Mouse (Mus musculus): ENCODE results near the gene Olfr1348. TPM values are rescaled to one million over a fixed set of nuclear protein-coding genes. Genes with fewer than 3 reads are reported as not detected.
"Not testable (repeated sequence)": the region's sequence is repeated elsewhere in the genome, so short reads cannot be mapped to it uniquely, and the experiment has no call there.

Gene Olfr1348
- polyA plus RNA-seq (2015; fragmentation: Nextera tagmentation; extraction: Ambion mirVana), result not detected in 2 replicates

DNA sequence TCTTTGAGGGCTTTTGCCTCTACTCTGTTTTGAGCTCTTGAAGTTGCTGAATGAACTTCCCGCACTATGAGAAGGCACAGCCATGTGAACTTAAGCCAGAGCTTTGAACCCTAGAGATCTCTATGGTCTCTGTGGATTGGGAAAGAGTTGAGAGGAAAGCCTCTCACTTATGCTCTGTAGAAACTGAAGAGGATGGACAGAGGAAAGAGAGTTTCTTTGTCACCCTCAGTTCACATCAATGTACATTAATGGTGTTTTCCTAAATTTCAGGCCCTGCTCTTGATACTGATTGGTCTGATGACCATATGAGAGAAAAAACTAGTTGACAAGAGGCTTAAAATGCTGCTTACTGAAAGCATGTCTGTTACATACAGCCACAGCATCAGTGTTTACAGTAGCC is at the start of gene Olfr1348:
Gene Olfr1348 (minus strand): TSS at position 101 of the 400 bp plus-strand sequence.
- Histone ChIP-seq H3K4me3 (replicated peaks) (no peak within 1 kb of the TSS), H3K4me2 (replicated peaks) (no peak within 1 kb of the TSS), H3K4me1 (replicated peaks) (no peaks in the 10 kb centered on the region), H3K27me3 (no peaks in the 10 kb centered on the region), H3K36me3 (no peaks in the 10 kb centered on the region), H3K9me3 (0 out of 2 replicates have a peak, but pooled peaks cover 6% of the 10 kb centered on the region), H3K27ac (no peak within 1 kb of the TSS), H3K9ac (replicated peaks) (no peak within 1 kb of the TSS)
- ATAC-seq, result no peak
- 100% methylated on average over 1 of the region's 1 CpGs for WGBS

DNA sequence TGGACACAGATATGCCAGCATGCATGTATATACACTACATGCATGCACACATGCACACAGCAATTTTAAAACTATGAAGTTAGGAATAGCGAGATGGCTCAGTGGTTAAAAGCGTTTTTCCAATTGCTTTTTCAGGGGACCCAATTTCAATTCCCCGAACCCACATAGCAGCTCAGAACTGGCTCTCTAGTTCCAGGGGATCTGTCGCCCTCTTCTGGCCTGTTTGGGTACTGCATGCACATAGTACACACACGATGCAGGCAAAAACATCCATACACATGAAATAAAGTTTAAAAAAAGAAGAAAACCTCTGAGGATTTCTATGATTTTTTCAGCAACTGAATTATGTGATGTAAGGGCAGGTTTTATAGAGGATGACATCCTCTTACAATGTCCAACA is 17.6 kb upstream of the Olfr1348 start:
- Histone ChIP-seq H3K27me3 (no peaks in the 10 kb centered on the region), H3K36me3 (no peaks in the 10 kb centered on the region), H3K4me2 (replicated peaks) (no peak overlapping the region), H3K4me3 (replicated peaks) (no peak overlapping the region), H3K27ac (no peak overlapping the region), H3K9ac (replicated peaks) (no peak overlapping the region), H3K9me3 (peaks cover 2% of the 10 kb centered on the region), H3K4me1 (replicated peaks) (no peaks in the 10 kb centered on the region)
- ATAC-seq, result no peak
- 67% methylated on average over 5 of the region's 5 CpGs for WGBS

DNA sequence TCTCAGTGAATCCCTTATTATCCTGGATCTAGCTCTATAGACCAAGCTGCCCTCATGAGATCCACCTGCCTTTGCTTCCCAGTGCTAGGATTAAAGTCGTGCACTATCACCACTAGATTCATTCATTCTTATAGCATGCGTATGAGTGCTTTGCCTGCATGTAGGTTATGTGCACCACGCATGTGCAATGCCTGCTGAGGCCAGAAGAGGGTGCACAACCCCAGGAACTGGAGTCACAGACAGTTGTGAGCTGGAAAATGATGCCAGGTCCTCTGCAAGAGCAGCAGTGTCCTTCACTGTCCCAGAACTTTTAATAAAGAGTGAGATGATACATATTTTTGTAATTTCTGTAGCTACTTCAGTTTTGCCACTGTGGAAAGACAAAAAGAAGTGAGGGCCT is 16.5 kb upstream of the Olfr1348 start:
- peaks cover 7% of the 10 kb centered on the region for H3K9me3 ChIP-seq
- no peaks in the 10 kb centered on the region for H3K27me3 ChIP-seq
- no peak overlapping the region for H3K4me2 ChIP-seq (replicated peaks)
- H3K4me3 ChIP-seq (replicated peaks), result no peak overlapping the region
- no peaks in the 10 kb centered on the region for H3K4me1 ChIP-seq (replicated peaks)
- H3K9ac ChIP-seq (replicated peaks), result no peak overlapping the region
- no peak for ATAC-seq
- H3K27ac ChIP-seq, result no peak overlapping the region
- no peaks in the 10 kb centered on the region for H3K36me3 ChIP-seq
- 65% methylated on average over 3 of the region's 3 CpGs for WGBS

DNA sequence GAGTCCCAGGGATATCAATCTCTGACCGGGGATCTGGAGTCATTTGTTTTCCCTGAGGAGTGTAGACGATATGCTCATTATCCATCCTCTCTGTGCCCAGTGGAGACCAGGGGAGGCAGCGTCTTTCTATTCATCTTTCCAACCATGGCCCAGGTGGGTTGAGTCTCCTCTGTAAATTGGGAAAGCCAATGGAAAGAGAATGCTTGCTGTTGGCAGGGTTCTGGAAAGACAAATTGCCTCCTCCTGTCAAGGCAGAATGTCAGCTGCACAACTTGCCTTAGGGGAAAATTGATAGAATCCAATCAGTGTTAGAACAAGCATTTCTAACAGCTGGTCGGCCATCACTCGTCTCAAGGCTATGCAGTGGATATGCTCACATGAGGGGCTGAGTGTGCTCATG is 14.3 kb upstream of the Olfr1348 start, which contains the start of gene Olfr1349:
Gene Olfr1349 (minus strand): TSS at position 101 of the 400 bp plus-strand sequence.
- H3K27me3 ChIP-seq, result no peaks in the 10 kb centered on the region
- H3K4me2 ChIP-seq (replicated peaks), result no peak within 1 kb of the TSS

DNA sequence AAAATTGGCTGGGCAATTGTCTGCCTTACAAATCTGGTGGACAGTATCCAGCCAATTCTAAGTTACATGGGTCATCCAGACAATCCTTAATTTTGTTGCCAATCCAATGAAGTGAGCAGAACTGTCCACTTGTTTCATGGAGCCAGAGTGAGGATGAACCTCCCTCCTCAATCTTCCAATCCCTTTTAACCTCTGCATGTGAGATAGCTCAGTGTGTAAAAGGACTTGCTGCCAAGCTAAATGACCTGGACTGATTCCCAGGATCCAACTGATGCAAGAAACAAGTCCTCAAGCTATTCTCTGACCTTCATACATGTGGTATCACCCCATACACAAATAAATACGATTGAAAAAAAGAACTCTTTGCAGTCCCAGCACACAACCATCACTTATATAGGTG is 13.1 kb upstream of the Olfr1348 start:
- H3K36me3 ChIP-seq, result no peaks in the 10 kb centered on the region
- ATAC-seq, result no peak
- H3K9me3 ChIP-seq, result peaks cover 13% of the 10 kb centered on the region
- H3K27me3 ChIP-seq, result no peaks in the 10 kb centered on the region
- H3K4me3 ChIP-seq (replicated peaks), result no peak overlapping the region
- no peak overlapping the region for H3K9ac ChIP-seq (replicated peaks)
- WGBS, result 32% methylated on average over 1 of the region's 1 CpGs
- H3K4me2 ChIP-seq (replicated peaks), result no peak overlapping the region
- no peaks in the 10 kb centered on the region for H3K4me1 ChIP-seq (replicated peaks)
- no peak overlapping the region for H3K27ac ChIP-seq

More for the DNA sequence above, 14.3 kb upstream of the Olfr1348 start, which contains the start of gene Olfr1349:
- Histone ChIP-seq H3K36me3 (no peaks in the 10 kb centered on the region), H3K4me1 (replicated peaks) (no peaks in the 10 kb centered on the region), H3K27ac (no peak within 1 kb of the TSS), H3K9me3 (peaks cover 15% of the 10 kb centered on the region), H3K4me3 (replicated peaks) (no peak within 1 kb of the TSS), H3K9ac (replicated peaks) (no peak within 1 kb of the TSS)
- WGBS, result 87% methylated on average over 5 of the region's 5 CpGs
- no peak for ATAC-seq

DNA sequence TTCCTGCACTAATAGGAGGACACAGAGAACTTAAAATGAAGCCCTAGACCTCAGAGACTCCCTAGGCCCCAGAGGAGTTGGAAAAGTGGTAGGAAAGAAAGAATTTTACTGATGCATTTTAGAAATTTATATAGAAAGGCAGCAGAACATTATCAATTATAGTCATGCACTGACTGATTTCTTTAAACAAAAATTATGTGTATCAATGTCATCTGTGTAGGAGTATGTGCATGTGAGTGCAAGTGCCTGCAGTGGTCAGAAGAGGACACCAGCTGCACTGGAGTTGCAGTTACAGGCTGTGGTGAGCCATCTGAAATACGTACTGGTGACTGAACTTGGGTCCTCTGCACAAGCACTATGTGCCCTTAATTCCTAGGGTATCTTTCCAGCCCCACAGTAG is 8.9 kb downstream of the Olfr1348 start, which contains the start of gene Olfr1347:
Gene Olfr1347 (minus strand): TSS at position 101 of the 400 bp plus-strand sequence.
- H3K4me1 ChIP-seq (replicated peaks), result no peaks in the 10 kb centered on the region
- H3K9ac ChIP-seq (replicated peaks), result no peak within 1 kb of the TSS
- H3K4me3 ChIP-seq (replicated peaks), result no peak within 1 kb of the TSS
- H3K4me2 ChIP-seq (replicated peaks), result no peak within 1 kb of the TSS
- WGBS, result 63% methylated on average over 1 of the region's 1 CpGs
- no peak within 1 kb of the TSS for H3K27ac ChIP-seq
- H3K36me3 ChIP-seq, result no peaks in the 10 kb centered on the region
- ATAC-seq, result no peak
- no peaks in the 10 kb centered on the region for H3K27me3 ChIP-seq
- 0 out of 2 replicates have a peak, but pooled peaks cover 6% of the 10 kb centered on the region for H3K9me3 ChIP-seq

DNA sequence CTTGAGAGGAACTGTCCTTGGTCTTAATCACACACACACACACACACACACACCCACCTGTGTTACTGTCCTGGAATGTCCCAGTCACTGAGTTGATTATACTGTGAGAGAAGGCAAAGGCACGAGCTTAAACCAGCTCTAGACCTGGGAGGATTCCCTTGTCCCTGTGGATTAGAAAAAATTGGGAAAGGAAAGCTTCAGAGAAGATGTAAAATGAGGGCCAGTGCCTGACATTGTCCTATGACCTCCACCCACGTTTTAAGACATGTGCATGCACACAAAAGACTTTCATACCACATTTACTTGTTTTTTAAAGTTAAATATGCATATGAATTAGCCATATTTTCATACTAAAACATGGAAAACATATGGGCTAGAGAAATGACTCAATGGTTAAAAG is 21.7 kb downstream of the Olfr1348 start, which contains the start of gene Olfr5:
Gene Olfr5 (minus strand): TSS at position 101 of the 400 bp plus-strand sequence.
- no peaks in the 10 kb centered on the region for H3K36me3 ChIP-seq
- H3K4me2 ChIP-seq (replicated peaks), result no peak within 1 kb of the TSS
- H3K27ac ChIP-seq, result no peak within 1 kb of the TSS
- H3K4me3 ChIP-seq (replicated peaks), result no peak within 1 kb of the TSS
- H3K9ac ChIP-seq (replicated peaks), result no peak within 1 kb of the TSS
- no peak for ATAC-seq
- 53% methylated on average over 2 of the region's 2 CpGs for WGBS
- H3K9me3 ChIP-seq, result no peaks in the 10 kb centered on the region
- no peaks in the 10 kb centered on the region for H3K27me3 ChIP-seq
- H3K4me1 ChIP-seq (replicated peaks), result no peaks in the 10 kb centered on the region

DNA sequence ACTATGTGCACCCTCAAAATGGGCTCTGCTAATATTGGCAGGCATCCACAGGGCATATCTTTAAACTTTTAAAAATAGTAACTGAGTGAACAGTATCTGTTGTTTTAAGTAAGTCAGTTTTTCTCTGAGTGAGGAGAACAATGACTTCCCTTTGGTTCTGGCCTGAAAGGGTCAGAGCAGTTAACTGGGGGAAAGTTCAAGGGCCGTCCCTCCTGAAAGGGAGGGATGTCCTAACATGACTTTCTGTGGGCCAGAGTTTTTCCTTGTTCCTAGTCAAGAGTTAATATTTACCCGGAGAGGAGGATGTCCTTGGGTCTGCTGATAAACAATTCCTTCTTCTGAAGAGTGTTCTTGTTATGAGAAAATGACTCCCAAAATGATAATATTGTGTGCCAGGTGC is 30.9 kb downstream of the Olfr1348 start:
- 75% methylated on average over 2 of the region's 2 CpGs for WGBS
- H3K36me3 ChIP-seq; H3K4me3 ChIP-seq (replicated peaks); H3K27ac ChIP-seq; H3K9ac ChIP-seq (replicated peaks); ATAC-seq; H3K27me3 ChIP-seq; H3K4me1 ChIP-seq (replicated peaks); H3K4me2 ChIP-seq (replicated peaks): not testable (repeated sequence)
- peaks cover 11% of the 10 kb centered on the region; the same call in 1 of the 2 replicates for H3K9me3 ChIP-seq

DNA sequence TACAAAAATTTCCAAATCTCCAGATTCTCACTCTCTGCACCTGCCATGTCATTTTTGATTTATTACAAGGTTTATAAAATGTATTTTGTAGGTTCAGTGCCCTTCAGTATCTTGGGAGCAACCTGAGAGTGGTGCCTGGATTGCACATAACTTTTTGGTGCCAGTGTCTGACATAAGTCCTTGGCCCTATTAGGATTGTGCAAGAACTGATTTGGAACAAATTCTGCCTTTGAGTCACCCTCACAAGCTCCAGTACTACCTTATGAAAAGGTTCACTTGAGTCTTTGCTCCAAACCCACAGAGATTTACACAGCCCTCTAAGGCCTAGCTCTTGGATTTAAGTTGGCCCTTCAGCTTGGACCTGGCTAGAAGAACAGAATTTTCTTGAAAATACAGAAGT is 41.6 kb downstream of the Olfr1348 start, which contains the start of gene Olfr1346:
Gene Olfr1346 (plus strand): TSS at position 151 of the 400 bp plus-strand sequence.
- no peak within 1 kb of the TSS for H3K4me2 ChIP-seq (replicated peaks)

DNA sequence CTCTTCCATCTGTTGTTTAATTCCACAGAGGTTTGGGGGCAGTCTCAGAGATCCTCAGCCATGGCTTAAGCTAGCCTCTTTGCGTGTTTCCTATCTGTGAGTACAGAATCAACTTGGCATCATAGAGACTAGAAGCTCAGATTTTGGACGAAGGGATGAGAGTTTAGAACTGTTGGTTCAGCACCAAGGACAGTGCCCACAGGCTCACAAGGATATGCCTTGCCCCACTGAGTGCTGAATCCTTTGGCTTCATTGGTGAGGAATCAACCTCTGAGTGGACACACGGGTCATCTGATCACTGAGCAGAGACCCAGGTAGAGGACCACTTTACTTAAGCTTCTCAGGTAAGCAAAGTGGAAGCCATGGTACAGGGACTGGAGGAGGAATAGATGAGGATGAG is 52.1 kb downstream of the Olfr1348 start:
- no peak overlapping the region for H3K9ac ChIP-seq (replicated peaks)
- no peaks in the 10 kb centered on the region for H3K36me3 ChIP-seq
- H3K27ac ChIP-seq, result no peak overlapping the region
- H3K9me3 ChIP-seq, result no peaks in the 10 kb centered on the region
- no peak overlapping the region for H3K4me2 ChIP-seq (replicated peaks)
- no peaks in the 10 kb centered on the region for H3K27me3 ChIP-seq
- WGBS, result 52% methylated on average over 3 of the region's 3 CpGs
- ATAC-seq, result no peak
- H3K4me1 ChIP-seq (replicated peaks), result no peaks in the 10 kb centered on the region
- no peak overlapping the region for H3K4me3 ChIP-seq (replicated peaks)

More for the DNA sequence above, 41.6 kb downstream of the Olfr1348 start, which contains the start of gene Olfr1346:
- Histone ChIP-seq H3K36me3 (no peaks in the 10 kb centered on the region), H3K27ac (no peak within 1 kb of the TSS), H3K4me1 (replicated peaks) (no peaks in the 10 kb centered on the region), H3K9me3 (no peaks in the 10 kb centered on the region; the same call in 1 of the 2 replicates), H3K27me3 (no peaks in the 10 kb centered on the region), H3K4me3 (replicated peaks) (no peak within 1 kb of the TSS), H3K9ac (replicated peaks) (no peak within 1 kb of the TSS)
- ATAC-seq, result no peak

DNA sequence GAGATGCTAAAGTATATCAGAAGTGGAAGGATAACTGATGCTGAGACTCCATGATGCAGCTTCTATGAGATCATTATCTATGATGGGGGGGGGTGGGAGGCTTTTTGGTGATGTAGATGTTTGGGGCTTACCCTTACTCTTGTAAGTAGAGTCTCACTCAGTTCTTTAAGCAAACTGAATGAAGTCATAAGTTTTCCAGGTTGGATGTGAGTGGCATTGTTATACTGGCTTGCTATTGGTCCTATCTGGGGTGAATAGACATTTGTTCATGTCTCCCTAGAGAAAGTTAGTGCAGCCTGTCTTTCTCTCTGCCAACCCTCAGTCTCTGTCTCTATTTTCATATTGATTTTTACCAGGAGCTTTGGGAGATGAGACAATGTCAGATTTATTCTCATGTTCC is 52.7 kb downstream of the Olfr1348 start, which contains the start of gene Olfr1336:
Gene Olfr1336 (plus strand): TSS at position 301 of the 400 bp plus-strand sequence.
- no peak for ATAC-seq
- H3K4me3 ChIP-seq (replicated peaks), result no peak within 1 kb of the TSS
- no peak within 1 kb of the TSS for H3K4me2 ChIP-seq (replicated peaks)
- no peak within 1 kb of the TSS for H3K27ac ChIP-seq
- no peak within 1 kb of the TSS for H3K9ac ChIP-seq (replicated peaks)
- H3K36me3 ChIP-seq, result no peaks in the 10 kb centered on the region
- H3K9me3 ChIP-seq, result no peaks in the 10 kb centered on the region
- H3K27me3 ChIP-seq, result no peaks in the 10 kb centered on the region
- no peaks in the 10 kb centered on the region for H3K4me1 ChIP-seq (replicated peaks)
